Mouse (Mus musculus): ENCODE measurements at regions not wholly inside any gene's neighbourhood (a gene's known extent, or its start where the extent isn't known, plus 50 kb on each side); places are given as distances from the start of the nearest gene placed in this dataset.

GRCm38 (mm10) chr14:105514413-105514812 lies 256.0 kb downstream of the Ndfip2 start:
- no peak for TF ChIP-seq EP300 (IDR thresholded peaks at IDR 0.05; ENCODE audit: insufficient read depth, low read depth, low read length)
- TF ChIP-seq POLR2A (IDR thresholded peaks at IDR 0.05; ENCODE audit: insufficient read depth, low read length) = no peak
- TF ChIP-seq CTCF (IDR thresholded peaks at IDR 0.05; ENCODE audit: low read depth, low read length) = no peak
- Histone ChIP-seq H3K27me3 (ENCODE audit: control insufficient read depth, insufficient read depth, low read length, poor library complexity, severe bottlenecking) (no peaks in the 10 kb centered on the region; the same call in 1 of the 2 replicates), H3K27ac (ENCODE audit: insufficient read depth, low read length) (no peak overlapping the region), H3K9me3 (replicated peaks; ENCODE audit: control insufficient read depth, insufficient read depth, low read length, poor library complexity, severe bottlenecking) (peaks cover 12% of the 10 kb centered on the region), H3K9ac (ENCODE audit: low read depth, poor library complexity, severe bottlenecking) (no peak overlapping the region), H3K36me3 (ENCODE audit: control insufficient read depth, insufficient read depth, low read length, poor library complexity, severe bottlenecking) (no peaks in the 10 kb centered on the region), H3K4me1 (ENCODE audit: control insufficient read depth, insufficient read depth, low read length) (peaks cover 1% of the 10 kb centered on the region), H3K4me3 (ENCODE audit: low read depth, low read length) (no peak overlapping the region)

- peaks cover 18% of the 10 kb centered on the region for H3K9me3 ChIP-seq (replicated peaks; ENCODE audit: control insufficient read depth, insufficient read depth, low read length, poor library complexity, severe bottlenecking)
- peaks cover 1% of the 10 kb centered on the region for H3K4me1 ChIP-seq (ENCODE audit: control insufficient read depth, insufficient read depth, low read length)
- H3K4me3 ChIP-seq (ENCODE audit: low read depth, low read length) = no peak overlapping the region
- no peaks in the 10 kb centered on the region; the same call in 1 of the 2 replicates for H3K27me3 ChIP-seq (ENCODE audit: control insufficient read depth, insufficient read depth, low read length, poor library complexity, severe bottlenecking)
- H3K9ac ChIP-seq (ENCODE audit: low read depth, poor library complexity, severe bottlenecking) = no peak overlapping the region
- H3K27ac ChIP-seq (ENCODE audit: insufficient read depth, low read length) = no peak overlapping the region
- TF ChIP-seq EP300 (IDR thresholded peaks at IDR 0.05; ENCODE audit: insufficient read depth, low read depth, low read length) = no peak
- TF ChIP-seq POLR2A (IDR thresholded peaks at IDR 0.05; ENCODE audit: insufficient read depth, low read length) = no peak
- no peak for TF ChIP-seq CTCF (IDR thresholded peaks at IDR 0.05; ENCODE audit: low read depth, low read length)
- no peaks in the 10 kb centered on the region for H3K36me3 ChIP-seq (ENCODE audit: control insufficient read depth, insufficient read depth, low read length, poor library complexity, severe bottlenecking)
These were observed 254.7 kb downstream of the Ndfip2 start for GRCm38 (mm10) chr14:105512914-105513677.

GRCm38 (mm10) chr14:105511826-105512225 lies 253.5 kb downstream of the Ndfip2 start:
- no peak overlapping the region for H3K4me3 ChIP-seq (ENCODE audit: low read depth, low read length)
- H3K9me3 ChIP-seq (replicated peaks; ENCODE audit: control insufficient read depth, insufficient read depth, low read length, poor library complexity, severe bottlenecking) = peaks cover 18% of the 10 kb centered on the region
- H3K27me3 ChIP-seq (ENCODE audit: control insufficient read depth, insufficient read depth, low read length, poor library complexity, severe bottlenecking) = no peaks in the 10 kb centered on the region
- H3K36me3 ChIP-seq (ENCODE audit: control insufficient read depth, insufficient read depth, low read length, poor library complexity, severe bottlenecking) = no peaks in the 10 kb centered on the region
- H3K9ac ChIP-seq (ENCODE audit: low read depth, poor library complexity, severe bottlenecking) = no peak overlapping the region
- H3K27ac ChIP-seq (ENCODE audit: insufficient read depth, low read length) = no peak overlapping the region
- TF ChIP-seq EP300 (IDR thresholded peaks at IDR 0.05; ENCODE audit: insufficient read depth, low read depth, low read length) = no peak
- TF ChIP-seq POLR2A (IDR thresholded peaks at IDR 0.05; ENCODE audit: insufficient read depth, low read length) = no peak
- no peak for TF ChIP-seq CTCF (IDR thresholded peaks at IDR 0.05; ENCODE audit: low read depth, low read length)
- H3K4me1 ChIP-seq (ENCODE audit: control insufficient read depth, insufficient read depth, low read length) = no peaks in the 10 kb centered on the region

- Histone ChIP-seq H3K9ac (ENCODE audit: low read depth, poor library complexity, severe bottlenecking) (no peak overlapping the region), H3K4me1 (ENCODE audit: control insufficient read depth, insufficient read depth, low read length) (no peaks in the 10 kb centered on the region), H3K27me3 (ENCODE audit: control insufficient read depth, insufficient read depth, low read length, poor library complexity, severe bottlenecking) (no peaks in the 10 kb centered on the region), H3K4me3 (ENCODE audit: low read depth, low read length) (no peak overlapping the region), H3K36me3 (ENCODE audit: control insufficient read depth, insufficient read depth, low read length, poor library complexity, severe bottlenecking) (no peaks in the 10 kb centered on the region), H3K27ac (ENCODE audit: insufficient read depth, low read length) (no peak overlapping the region), H3K9me3 (replicated peaks; ENCODE audit: control insufficient read depth, insufficient read depth, low read length, poor library complexity, severe bottlenecking) (peaks cover 18% of the 10 kb centered on the region)
- TF ChIP-seq POLR2A (IDR thresholded peaks at IDR 0.05; ENCODE audit: insufficient read depth, low read length) (no peak), EP300 (IDR thresholded peaks at IDR 0.05; ENCODE audit: insufficient read depth, low read depth, low read length) (no peak), CTCF (IDR thresholded peaks at IDR 0.05; ENCODE audit: low read depth, low read length) (no peak)
These were observed 252.8 kb downstream of the Ndfip2 start for GRCm38 (mm10) chr14:105511135-105511534.

DNA sequence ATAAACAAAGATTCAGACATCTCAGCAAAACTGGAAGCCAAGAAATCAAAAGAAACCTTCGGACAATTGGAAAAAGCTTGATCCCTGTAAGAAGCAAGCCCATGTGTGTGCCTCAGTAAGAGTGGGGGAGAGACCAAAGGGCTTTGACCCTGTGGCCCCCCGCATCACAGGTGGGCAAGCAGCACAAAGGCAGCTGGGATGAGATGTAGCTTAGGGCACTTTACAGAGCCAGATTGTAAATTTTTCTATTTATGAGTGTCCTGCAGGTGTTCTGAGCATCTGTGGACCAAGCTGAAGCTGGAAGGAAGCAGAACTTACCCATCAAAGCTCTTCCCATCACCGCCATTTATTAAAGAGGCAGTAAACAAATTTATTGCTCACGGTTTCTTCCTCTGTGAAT lies 246.9 kb downstream of the Ndfip2 start:
- Histone ChIP-seq H3K36me3 (ENCODE audit: control insufficient read depth, insufficient read depth, low read length, poor library complexity, severe bottlenecking) (no peaks in the 10 kb centered on the region), H3K27ac (ENCODE audit: insufficient read depth, low read length) (no peak overlapping the region), H3K9ac (ENCODE audit: low read depth, poor library complexity, severe bottlenecking) (no peak overlapping the region), H3K4me3 (ENCODE audit: low read depth, low read length) (no peak overlapping the region), H3K27me3 (ENCODE audit: control insufficient read depth, insufficient read depth, low read length, poor library complexity, severe bottlenecking) (no peaks in the 10 kb centered on the region), H3K9me3 (replicated peaks; ENCODE audit: control insufficient read depth, insufficient read depth, low read length, poor library complexity, severe bottlenecking) (peaks cover 14% of the 10 kb centered on the region), H3K4me1 (ENCODE audit: control insufficient read depth, insufficient read depth, low read length) (peaks cover 10% of the 10 kb centered on the region)
- TF ChIP-seq CTCF (IDR thresholded peaks at IDR 0.05; ENCODE audit: low read depth, low read length) (no peak), EP300 (IDR thresholded peaks at IDR 0.05; ENCODE audit: insufficient read depth, low read depth, low read length) (no peak), POLR2A (IDR thresholded peaks at IDR 0.05; ENCODE audit: insufficient read depth, low read length) (no peak)

DNA sequence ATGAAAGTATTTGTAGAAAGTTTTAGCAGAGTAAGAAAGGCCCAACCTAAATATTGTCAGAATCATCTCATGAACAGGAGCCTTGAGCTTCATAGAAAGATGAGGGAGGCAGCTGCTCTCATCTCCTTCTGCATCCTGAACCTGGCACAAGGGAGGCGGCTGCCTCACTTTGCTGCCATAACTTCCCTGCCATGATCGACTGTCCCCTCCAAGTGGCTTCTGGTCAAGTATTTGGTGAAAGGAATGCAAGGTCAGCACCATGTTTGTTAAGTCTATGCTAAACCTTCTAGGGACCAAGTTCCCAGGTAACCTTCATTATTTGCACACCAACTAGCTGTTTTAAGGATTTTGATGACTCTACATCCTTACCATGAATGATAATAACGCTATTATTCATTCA lies 246.0 kb downstream of the Ndfip2 start:
- peaks cover 10% of the 10 kb centered on the region for H3K4me1 ChIP-seq (ENCODE audit: control insufficient read depth, insufficient read depth, low read length)

More for the DNA sequence above, 246.0 kb downstream of the Ndfip2 start:
- peaks cover 6% of the 10 kb centered on the region for H3K9me3 ChIP-seq (replicated peaks; ENCODE audit: control insufficient read depth, insufficient read depth, low read length, poor library complexity, severe bottlenecking)
- no peaks in the 10 kb centered on the region for H3K36me3 ChIP-seq (ENCODE audit: control insufficient read depth, insufficient read depth, low read length, poor library complexity, severe bottlenecking)
- TF ChIP-seq EP300 (IDR thresholded peaks at IDR 0.05; ENCODE audit: insufficient read depth, low read depth, low read length) (no peak), POLR2A (IDR thresholded peaks at IDR 0.05; ENCODE audit: insufficient read depth, low read length) (no peak), CTCF (IDR thresholded peaks at IDR 0.05; ENCODE audit: low read depth, low read length) (no peak)
- no peaks in the 10 kb centered on the region for H3K27me3 ChIP-seq (ENCODE audit: control insufficient read depth, insufficient read depth, low read length, poor library complexity, severe bottlenecking)
- H3K27ac ChIP-seq (ENCODE audit: insufficient read depth, low read length) = no peak overlapping the region
- no peak overlapping the region for H3K4me3 ChIP-seq (ENCODE audit: low read depth, low read length)
- H3K9ac ChIP-seq (ENCODE audit: low read depth, poor library complexity, severe bottlenecking) = no peak overlapping the region
